Mouse (Mus musculus) right cerebral cortex, postnatal 25 days (tissue): ENCODE measurements around the gene Spock2.
"Not testable (repeated sequence)": the region's sequence is repeated elsewhere in the genome, so short reads cannot be mapped to it uniquely, and the experiment has no call there.

ENCODE experiments used
- DNase-seq: peaks from one replicate; pipeline ENCODE4 v3.0.0; 2022

Gene Spock2

GRCm38 (mm10) chr10:60148087-60148486 is 42.1 kb downstream of the Spock2 start:
- DNase-seq, result peak; percentile 64

GRCm38 (mm10) chr10:60151107-60151663 is 45.2 kb downstream of the Spock2 start:
- no peak for DNase-seq

GRCm38 (mm10) chr10:60156016-60156415 is 50.0 kb downstream of the Spock2 start:
- DNase-seq, result no peak

- DNase-seq, result no peak
Observed at GRCm38 (mm10) chr10:60158144-60158543, 52.1 kb downstream of the Spock2 start.

GRCm38 (mm10) chr10:60161397-60161796 is 55.4 kb downstream of the Spock2 start:
- DNase-seq, result not testable (repeated sequence)

GRCm38 (mm10) chr10:60162184-60162972 is 56.4 kb downstream of the Spock2 start:
- DNase-seq, result not testable (repeated sequence)

GRCm38 (mm10) chr10:60162973-60163255 is 56.9 kb downstream of the Spock2 start:
- no peak for DNase-seq

- no peak for DNase-seq
Observed at GRCm38 (mm10) chr10:60164869-60165268, 58.9 kb downstream of the Spock2 start.

GRCm38 (mm10) chr10:60166068-60166467 is 60.0 kb downstream of the Spock2 start:
- no peak for DNase-seq

GRCm38 (mm10) chr10:60168306-60168705 is 62.3 kb downstream of the Spock2 start:
- no peak for DNase-seq

- no peak for DNase-seq
Observed at GRCm38 (mm10) chr10:60168960-60169359, 62.9 kb downstream of the Spock2 start.

- DNase-seq, result no peak
Observed at GRCm38 (mm10) chr10:60170326-60171089, 64.5 kb downstream of the Spock2 start.

- DNase-seq, result no peak
Observed at GRCm38 (mm10) chr10:60171368-60171767, 65.3 kb downstream of the Spock2 start.

- no peak for DNase-seq
Observed at GRCm38 (mm10) chr10:60172306-60172705, 66.3 kb downstream of the Spock2 start.

GRCm38 (mm10) chr10:60173035-60173434 is 67.0 kb downstream of the Spock2 start:
- DNase-seq, result peak; percentile 84

- DNase-seq, result no peak
Observed at GRCm38 (mm10) chr10:60174506-60174905, 68.5 kb downstream of the Spock2 start.

- not testable (repeated sequence) for DNase-seq
Observed at GRCm38 (mm10) chr10:60175306-60175705, 69.3 kb downstream of the Spock2 start.
